Mouse (Mus musculus) A20 (cell line): ENCODE results near the gene Pitx2.

ENCODE experiments used
- DNase-seq: peaks from one replicate; pipeline ENCODE4 v3.0.0-alpha.2; 2011; ENCODE audit warnings: low read depth, low spot score

Pitx2 gene

GRCm38 (mm10) chr3:129199609-129200500 is at the start of gene Pitx2:
Gene Pitx2, plus strand, starts transcription at chr3:129199878.
- DNase-seq = no peak

- no peak for DNase-seq
These were observed 49.7 kb upstream of the Pitx2 start for GRCm38 (mm10) chr3:129150001-129150400.

GRCm38 (mm10) chr3:129151096-129151685 is 48.5 kb upstream of the Pitx2 start:
- DNase-seq = no peak

DNA sequence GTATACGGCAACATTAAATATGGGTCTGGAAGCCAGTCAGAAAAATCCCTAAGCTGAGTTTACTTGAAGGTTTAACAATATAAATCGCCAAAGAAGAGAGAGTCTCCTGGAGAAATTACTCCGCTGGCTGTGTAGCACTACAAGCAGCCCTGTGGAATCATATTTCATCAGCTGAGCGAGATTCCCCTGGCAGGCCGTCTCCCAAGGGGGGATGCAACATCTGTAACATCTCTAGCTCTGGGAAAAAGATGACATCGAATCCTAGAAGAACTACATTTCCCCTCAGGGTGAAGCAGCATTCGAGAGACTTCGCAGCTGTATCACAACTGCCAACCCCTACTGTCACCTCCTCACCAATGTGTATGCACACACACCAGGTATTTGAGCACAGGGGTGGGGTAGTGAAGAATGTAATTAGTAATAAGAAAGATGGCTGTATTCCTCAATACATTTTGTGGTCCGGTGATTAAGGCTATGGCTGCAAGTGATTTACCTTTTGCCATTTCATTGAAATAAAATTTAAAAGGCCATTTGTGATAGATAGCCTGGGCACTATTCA is 40.8 kb upstream of the Pitx2 start:
- DNase-seq = no peak

DNA sequence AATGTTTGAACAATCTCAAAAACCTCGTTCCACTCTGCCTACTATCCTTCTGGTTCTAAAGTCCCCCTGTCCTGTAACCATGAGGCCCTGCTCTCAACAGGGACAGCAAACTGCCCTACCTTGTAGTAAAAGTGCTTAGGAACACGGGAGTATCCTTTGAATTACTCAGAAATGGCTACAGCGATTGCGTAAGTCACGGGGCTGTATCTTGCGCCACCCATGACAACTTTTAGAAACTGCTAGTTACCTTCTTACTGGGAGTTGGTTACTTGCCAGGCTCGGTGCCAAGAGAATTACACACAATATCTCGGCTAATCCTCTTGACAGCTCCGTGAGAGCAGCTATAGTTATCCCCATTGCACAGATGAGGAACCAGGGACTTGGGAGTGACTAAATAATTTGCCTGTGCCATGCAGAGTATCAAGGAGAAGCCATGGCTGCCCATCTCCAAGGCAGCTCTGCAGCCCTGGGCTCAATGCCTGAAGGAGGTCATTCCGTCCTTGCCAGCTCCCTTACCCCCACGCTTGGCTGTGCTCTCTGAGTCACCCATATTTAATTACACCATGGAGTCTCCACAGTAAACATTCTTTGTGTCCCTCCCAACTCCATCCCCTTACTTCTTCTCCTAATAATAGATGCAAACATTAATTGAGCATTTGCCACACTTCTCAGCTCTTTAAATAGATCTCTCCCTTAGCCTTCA is 38.2 kb upstream of the Pitx2 start:
- DNase-seq = no peak

DNA sequence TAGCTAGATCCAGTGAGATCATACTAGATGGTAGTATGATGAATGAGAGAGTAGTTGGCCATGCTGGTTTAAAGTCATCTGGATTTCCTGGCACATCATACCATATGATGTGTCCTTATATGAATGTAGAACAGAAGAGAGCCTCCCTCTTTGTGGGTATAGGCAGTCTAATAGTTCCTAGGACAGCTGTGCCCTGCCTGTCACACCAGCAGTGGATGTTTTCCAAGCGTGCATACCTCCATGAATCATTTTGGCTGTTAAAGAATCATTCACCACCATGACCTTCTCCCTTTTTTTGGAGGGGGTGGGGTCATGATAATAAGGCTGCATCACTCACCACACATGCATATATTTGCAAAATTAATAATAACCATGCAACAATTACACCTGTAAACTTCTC is 35.4 kb upstream of the Pitx2 start:
- no peak for DNase-seq

- no peak for DNase-seq
These were observed 34.0 kb upstream of the Pitx2 start for GRCm38 (mm10) chr3:129165715-129166114.

GRCm38 (mm10) chr3:129166684-129167083 is 33.0 kb upstream of the Pitx2 start:
- no peak for DNase-seq

GRCm38 (mm10) chr3:129170416-129170815 is 29.3 kb upstream of the Pitx2 start:
- DNase-seq = no peak

DNA sequence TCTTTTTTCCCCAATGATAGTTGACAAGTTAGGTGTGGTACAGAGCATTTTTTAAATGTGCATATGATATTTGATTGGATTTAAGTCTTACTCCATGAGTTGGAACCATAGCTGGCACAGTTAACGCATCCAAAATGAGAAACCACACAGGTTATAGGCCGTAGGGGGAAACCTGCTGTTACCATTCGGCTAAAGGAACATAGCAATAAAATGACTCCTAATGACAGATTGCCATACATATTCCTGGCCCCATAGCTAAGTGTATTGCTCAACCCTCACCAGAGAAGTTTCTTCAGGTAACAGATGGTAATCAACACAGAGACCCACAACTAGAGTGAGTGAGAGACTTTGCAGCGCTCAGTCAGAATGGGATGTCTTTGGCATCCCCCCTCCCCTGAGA is 27.9 kb upstream of the Pitx2 start:
- DNase-seq = no peak

GRCm38 (mm10) chr3:129194436-129194835 is 5.2 kb upstream of the Pitx2 start:
- no peak for DNase-seq

DNA sequence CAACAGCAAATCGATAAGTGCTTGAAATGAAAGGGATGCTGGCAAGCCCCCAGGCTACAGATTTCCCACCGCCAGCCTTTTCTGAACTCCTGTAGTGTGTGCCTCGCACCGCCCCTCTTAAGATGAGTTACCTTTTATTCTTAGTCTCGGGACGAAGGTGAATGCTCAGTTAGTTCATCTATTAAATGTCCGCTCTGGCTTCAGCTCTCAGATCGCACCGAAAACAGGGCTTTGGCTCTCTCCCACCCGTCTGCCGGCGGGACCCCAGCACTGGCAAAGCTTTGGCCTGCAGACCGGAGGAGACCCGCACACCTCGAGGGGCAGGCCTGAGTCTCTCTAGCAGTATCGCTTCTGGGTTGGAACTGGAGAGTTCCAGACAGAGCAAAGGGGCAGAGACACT is 4.6 kb upstream of the Pitx2 start:
- no peak for DNase-seq

DNA sequence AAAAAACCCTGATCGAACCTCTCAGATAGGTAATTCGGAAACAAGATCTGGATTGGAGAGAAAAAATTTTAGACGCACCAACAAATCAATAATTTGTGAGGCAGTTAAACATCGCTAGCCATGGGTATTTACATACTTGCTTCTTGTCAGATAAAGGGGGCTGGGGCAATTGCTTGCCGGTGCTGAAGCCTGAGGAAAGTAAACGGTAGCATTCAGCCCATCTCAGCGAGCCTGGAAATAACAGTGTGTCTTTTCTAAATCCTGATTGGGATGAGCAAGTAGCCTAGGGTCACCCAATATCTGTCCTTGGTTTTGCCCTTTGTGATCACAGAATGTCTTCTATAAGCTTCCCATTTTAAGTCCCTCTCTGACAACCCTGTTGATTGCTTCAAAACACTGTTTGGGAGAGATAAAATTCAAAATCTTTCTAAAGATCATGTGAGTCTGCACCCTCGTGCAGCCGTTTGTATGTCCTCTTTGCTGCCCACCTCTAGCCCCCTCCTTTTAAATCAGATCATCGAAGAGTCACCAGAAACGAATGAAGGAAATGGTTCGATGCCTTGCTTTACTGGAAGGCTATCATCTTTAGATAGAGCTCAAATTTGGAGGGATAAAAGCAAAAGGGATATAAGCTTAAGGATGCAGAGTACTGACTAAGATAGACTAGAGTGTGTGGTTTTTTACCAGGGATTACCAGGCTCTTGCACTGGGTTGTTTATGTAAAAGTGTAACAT is 3.7 kb upstream of the Pitx2 start:
- no peak for DNase-seq

DNA sequence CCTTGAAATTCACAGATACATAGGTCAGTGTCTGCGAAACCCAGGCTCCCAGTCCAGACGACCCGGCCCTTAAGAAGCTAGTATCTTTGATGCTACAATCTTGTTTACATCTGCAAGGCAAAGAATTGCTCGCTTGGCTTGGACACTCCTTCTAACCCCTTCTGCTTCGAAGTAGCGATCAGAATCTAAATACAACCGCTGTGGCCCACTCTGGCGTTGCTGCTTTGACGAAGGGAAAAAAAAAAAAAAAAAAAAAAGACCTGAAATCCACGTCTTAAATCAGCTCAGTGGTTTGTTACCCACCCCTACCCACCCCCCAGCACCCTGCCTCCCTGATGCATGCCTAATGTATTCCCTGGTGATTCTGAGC is 3.1 kb upstream of the Pitx2 start:
- no peak for DNase-seq

DNA sequence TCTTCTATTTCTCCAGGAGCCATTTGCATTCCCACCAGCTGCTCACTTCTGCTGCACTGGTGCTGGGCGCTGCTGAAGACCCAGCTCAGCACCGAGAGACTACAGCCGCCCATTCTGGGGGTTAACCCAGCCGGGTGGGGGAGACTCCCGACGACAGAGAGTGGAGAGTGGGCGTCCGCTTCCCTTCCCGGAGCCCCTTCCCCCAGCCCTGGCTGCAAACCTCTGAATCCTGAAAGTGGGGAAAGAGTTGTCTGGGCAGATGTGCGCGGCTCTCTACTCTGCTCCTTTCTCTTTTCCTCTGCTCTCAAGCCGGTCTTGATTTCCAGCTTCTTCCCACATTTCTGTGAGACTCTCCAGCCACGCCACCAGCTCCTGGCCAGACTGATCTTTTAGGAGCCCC is 2.6 kb upstream of the Pitx2 start:
- DNase-seq = no peak

GRCm38 (mm10) chr3:129197786-129198626 is 1.7 kb upstream of the Pitx2 start:
- DNase-seq = no peak

- DNase-seq = no peak
These were observed 1.1 kb upstream of the Pitx2 start for GRCm38 (mm10) chr3:129198627-129198903.

DNA sequence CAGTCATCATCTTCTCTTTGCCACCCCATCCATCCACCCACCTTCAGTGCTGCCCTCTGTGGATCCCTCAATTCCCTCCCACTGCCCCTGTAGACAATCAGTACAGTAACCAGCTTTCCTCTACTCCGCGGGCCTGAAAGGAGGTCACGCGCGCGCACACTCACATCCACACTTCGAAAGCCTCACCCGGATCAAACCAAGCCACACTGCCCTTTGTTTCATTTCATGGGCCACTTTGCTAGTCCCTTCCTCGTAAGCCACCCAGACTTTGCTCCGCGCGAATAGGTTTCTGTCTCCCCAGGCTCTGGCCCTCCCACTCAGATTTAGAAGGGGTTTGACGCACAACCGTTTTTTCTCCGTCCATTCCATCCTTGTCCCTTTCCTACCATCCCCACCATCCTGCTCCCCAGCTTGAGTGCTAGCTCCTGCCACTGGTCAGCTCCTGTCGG is 494 bp upstream of the Pitx2 start:
- DNase-seq = no peak

DNA sequence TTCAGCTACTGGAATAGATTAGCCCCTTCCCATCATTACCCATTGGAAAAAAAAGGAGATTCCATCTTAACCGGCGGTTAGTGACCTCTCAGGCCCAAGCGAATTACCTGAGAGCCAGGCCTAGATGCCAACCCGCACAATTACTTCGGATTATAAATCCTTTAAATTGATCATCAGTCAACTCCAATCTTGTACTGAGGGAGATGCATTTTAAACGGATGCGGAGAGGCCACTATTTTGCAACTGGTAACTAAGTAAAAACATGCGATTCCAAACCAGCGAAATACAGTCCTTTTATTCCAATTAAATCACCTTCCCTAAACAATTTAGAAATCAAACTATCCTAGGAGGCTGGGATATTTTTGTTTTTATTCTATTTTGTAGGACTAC is 818 bp downstream of the Pitx2 start:
- DNase-seq = no peak

DNA sequence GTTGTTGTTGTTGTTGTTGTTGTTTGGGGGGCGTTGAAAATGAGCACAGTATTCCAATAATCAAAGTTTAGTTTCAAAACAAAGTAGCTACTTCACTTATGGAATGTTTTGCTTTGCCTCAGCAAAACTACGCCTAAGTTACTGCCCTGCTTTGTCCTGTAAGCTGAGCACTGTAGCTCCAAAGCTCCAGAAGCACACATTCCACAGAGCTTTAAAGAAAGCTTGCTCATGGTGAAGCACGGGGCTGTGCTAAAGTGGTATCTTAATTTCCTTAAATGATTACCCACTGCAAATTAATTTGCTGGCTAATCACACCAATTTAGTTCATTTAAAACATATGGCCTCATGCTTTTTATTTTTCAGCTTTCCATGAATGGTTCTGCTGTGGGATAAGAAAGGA is 1.5 kb downstream of the Pitx2 start:
- no peak for DNase-seq

- no peak for DNase-seq
These were observed 2.1 kb downstream of the Pitx2 start for GRCm38 (mm10) chr3:129201681-129202255.
